Mouse (Mus musculus) myocyte (in vitro differentiated cells): ENCODE measurements around the gene Cmtm4.

Source experiments
- E2F4 ChIP-seq: IDR thresholded peaks from one replicate; pipeline ENCODE4 v1.6.1; 2011; ENCODE audit warnings: mild to moderate bottlenecking, control low read depth, moderate library complexity; ENCODE audit not compliant: insufficient read depth
- POLR2A ChIP-seq: IDR thresholded peaks from one replicate; pipeline ENCODE4 v1.6.1; 2011; ENCODE audit warnings: low read depth, mild to moderate bottlenecking, control low read depth, moderate library complexity; ENCODE audit not compliant: insufficient read length
- POLR2AphosphoS2 ChIP-seq: IDR thresholded peaks from one replicate; pipeline ENCODE4 v1.6.1; 2011; ENCODE audit warnings: low read depth, control low read depth; ENCODE audit not compliant: insufficient read length
- REST ChIP-seq: IDR thresholded peaks from one replicate; pipeline ENCODE4 v1.6.1; 2011; ENCODE audit warnings: mild to moderate bottlenecking, control low read depth, moderate library complexity; ENCODE audit not compliant: insufficient read depth, insufficient read length
- TCF12 ChIP-seq: IDR thresholded peaks from one replicate; pipeline ENCODE4 v1.6.1; 2011; ENCODE audit warnings: mild to moderate bottlenecking, control low read depth; ENCODE audit not compliant: poor library complexity, insufficient read depth, severe bottlenecking

- TF ChIP-seq POLR2A (no peak), REST (no peak), POLR2AphosphoS2 (no peak), TCF12 (no peak), E2F4 (no peak)
These were observed 55.7 kb downstream of the Cmtm4 start for GRCm38 (mm10) chr8:104339983-104340232.
